Mouse (Mus musculus) forebrain, embryonic 15.5 days (tissue): ENCODE data around the gene Ssx2ip. TPM values are rescaled to one million over a fixed set of nuclear protein-coding genes. Genes with fewer than 3 reads are reported as not detected.

Source experiments
- ATAC-seq: fragments of 200-750 bp; cut with Nextera tagmentation; replicated peaks from 2 replicates; pipeline ENCODE4 v1.8.0; 2017; ENCODE audit warnings: mild to moderate bottlenecking, moderate TSS enrichment, moderate library complexity
- H3K27ac ChIP-seq: fragments of 300-500 bp; sonication (generic); replicated peaks from 2 replicates; pipeline ENCODE4 v1.5.1; 2015; ENCODE audit warnings: mild to moderate bottlenecking, inconsistent platforms
- H3K27me3 ChIP-seq: fragments of 300-500 bp; sonication (generic); 2 replicates; pipeline ENCODE4 v1.6.1; 2015; ENCODE audit warnings: inconsistent platforms
- H3K36me3 ChIP-seq: fragments of 300-500 bp; sonication (generic); 2 replicates; pipeline ENCODE4 v1.6.1; 2015; ENCODE audit warnings: mild to moderate bottlenecking, inconsistent platforms
- H3K4me1 ChIP-seq: fragments of 300-500 bp; sonication (generic); 2 replicates; pipeline ENCODE4 v1.6.1; 2015; ENCODE audit warnings: inconsistent platforms
- H3K4me2 ChIP-seq: fragments of 300-500 bp; sonication (generic); replicated peaks from 2 replicates; pipeline ENCODE4 v1.6.1; 2015; ENCODE audit warnings: mild to moderate bottlenecking, inconsistent platforms
- H3K4me3 ChIP-seq: fragments of 300-500 bp; sonication (generic); 2 replicates; pipeline ENCODE4 v1.5.1; 2015; ENCODE audit warnings: mild to moderate bottlenecking, inconsistent platforms
- H3K9ac ChIP-seq: fragments of 300-500 bp; sonication (generic); replicated peaks from 2 replicates; pipeline ENCODE4 v1.6.1; 2015; ENCODE audit warnings: mild to moderate bottlenecking, inconsistent platforms
- H3K9me3 ChIP-seq: fragments of 300-500 bp; sonication (generic); 2 replicates; pipeline ENCODE4 v1.6.1; 2016; ENCODE audit warnings: inconsistent platforms
- WGBS: fragments of 180-500 bp; shearing (Covaris S2); methylation state at CpG from one replicate; pipeline ENCODE4 v1.1.7; 2015; ENCODE audit warnings: mixed read lengths; 5-methylcytosine and 5-hydroxymethylcytosine counted together
- polyA plus RNA-seq: library from polyadenylated mRNA; unstranded; fragments of >200 nt; fragmentation: Nextera tagmentation; extraction: Ambion mirVana; gene quantifications from 2 replicates; pipeline ENCODE4 v1.2.1, GENCODE M21; 2015

Ssx2ip gene
- polyA plus RNA-seq, 1 experiment from 2014 or later: 25.1 TPM

GRCm38 (mm10) chr3:146406007-146406341, 1.5 kb downstream of the Ssx2ip start:
- Histone ChIP-seq H3K4me1 (peaks cover 35% of the 10 kb centered on the region), H3K9me3 (no peaks in the 10 kb centered on the region), H3K4me2 (peak overlapping the region; percentile 90), H3K27me3 (no peaks in the 10 kb centered on the region), H3K27ac (no peak overlapping the region), H3K4me3 (peak overlapping the region; percentile 99), H3K36me3 (no peaks in the 10 kb centered on the region), H3K9ac (peak overlapping the region; percentile 97)
- WGBS: 27% methylated on average over 5 of the region's 5 CpGs
- ATAC-seq: no peak

GRCm38 (mm10) chr3:146407086-146407721, 2.8 kb downstream of the Ssx2ip start:
- Histone ChIP-seq H3K4me2 (peak overlapping the region; percentile 15), H3K36me3 (no peaks in the 10 kb centered on the region), H3K9me3 (no peaks in the 10 kb centered on the region), H3K9ac (no peak overlapping the region), H3K4me3 (no peak overlapping the region), H3K27me3 (no peaks in the 10 kb centered on the region), H3K4me1 (peaks cover 47% of the 10 kb centered on the region), H3K27ac (no peak overlapping the region)
- 85% methylated on average over 16 of the region's 16 CpGs for WGBS
- ATAC-seq: no peak

- Histone ChIP-seq H3K27me3 (no peaks in the 10 kb centered on the region), H3K4me1 (peaks cover 58% of the 10 kb centered on the region), H3K27ac (no peak overlapping the region), H3K36me3 (no peaks in the 10 kb centered on the region), H3K9me3 (no peaks in the 10 kb centered on the region), H3K9ac (no peak overlapping the region), H3K4me2 (no peak overlapping the region), H3K4me3 (no peak overlapping the region)
- 88% methylated on average over 7 of the region's 7 CpGs for WGBS
- ATAC-seq: no peak
Measured at GRCm38 (mm10) chr3:146410114-146410513, 5.7 kb downstream of the Ssx2ip start.

- no peak overlapping the region for H3K9ac ChIP-seq
- H3K27ac ChIP-seq: peak overlapping the region; percentile 27
- H3K4me3 ChIP-seq: no peak overlapping the region
- H3K9me3 ChIP-seq: no peaks in the 10 kb centered on the region
- no peaks in the 10 kb centered on the region for H3K27me3 ChIP-seq
- peak; percentile 59 for ATAC-seq
- H3K4me2 ChIP-seq: no peak overlapping the region
- 49% methylated on average over 2 of the region's 2 CpGs for WGBS
- H3K4me1 ChIP-seq: peaks cover 39% of the 10 kb centered on the region
- H3K36me3 ChIP-seq: no peaks in the 10 kb centered on the region
Measured at GRCm38 (mm10) chr3:146412008-146412407, 7.6 kb downstream of the Ssx2ip start.

GRCm38 (mm10) chr3:146412480-146412879, 8.0 kb downstream of the Ssx2ip start:
- Histone ChIP-seq H3K27ac (peak overlapping the region; percentile 27; the same call in 1 of the 2 replicates), H3K9me3 (no peaks in the 10 kb centered on the region), H3K4me1 (peaks cover 34% of the 10 kb centered on the region), H3K36me3 (peaks cover 3% of the 10 kb centered on the region; the same call in 1 of the 2 replicates), H3K4me2 (no peak overlapping the region), H3K4me3 (no peak overlapping the region), H3K27me3 (no peaks in the 10 kb centered on the region), H3K9ac (no peak overlapping the region)
- ATAC-seq: no peak
- 90% methylated on average over 7 of the region's 7 CpGs for WGBS

GRCm38 (mm10) chr3:146413016-146413415, 8.6 kb downstream of the Ssx2ip start:
- Histone ChIP-seq H3K9ac (no peak overlapping the region), H3K4me1 (peaks cover 34% of the 10 kb centered on the region), H3K9me3 (no peaks in the 10 kb centered on the region), H3K36me3 (peaks cover 4% of the 10 kb centered on the region; the same call in 1 of the 2 replicates), H3K27me3 (no peaks in the 10 kb centered on the region), H3K27ac (peak overlapping the region; percentile 27; the same call in 1 of the 2 replicates), H3K4me2 (no peak overlapping the region), H3K4me3 (no peak overlapping the region)
- WGBS: 85% methylated on average over 13 of the region's 13 CpGs
- no peak for ATAC-seq

- H3K27ac ChIP-seq: peak overlapping the region; percentile 27
- no peak overlapping the region for H3K4me3 ChIP-seq
- H3K9ac ChIP-seq: no peak overlapping the region
- H3K9me3 ChIP-seq: no peaks in the 10 kb centered on the region
- whole genome bisulfite sequencing: 77% methylated on average over 4 of the region's 4 CpGs
- no peaks in the 10 kb centered on the region for H3K27me3 ChIP-seq
- peaks cover 11% of the 10 kb centered on the region for H3K36me3 ChIP-seq
- H3K4me2 ChIP-seq: no peak overlapping the region
- no peak for ATAC-seq
- peaks cover 34% of the 10 kb centered on the region for H3K4me1 ChIP-seq
Measured at GRCm38 (mm10) chr3:146413992-146414391, 9.6 kb downstream of the Ssx2ip start.

- Histone ChIP-seq H3K4me1 (peaks cover 36% of the 10 kb centered on the region), H3K9ac (no peak overlapping the region), H3K27ac (peak overlapping the region; percentile 14; the same call in 1 of the 2 replicates), H3K4me2 (no peak overlapping the region), H3K4me3 (no peak overlapping the region), H3K36me3 (peaks cover 17% of the 10 kb centered on the region), H3K9me3 (no peaks in the 10 kb centered on the region), H3K27me3 (no peaks in the 10 kb centered on the region)
- ATAC-seq: no peak
- 91% methylated on average over 12 of the region's 12 CpGs for whole genome bisulfite sequencing
Measured at GRCm38 (mm10) chr3:146414555-146414954, 10.1 kb downstream of the Ssx2ip start.

- Histone ChIP-seq H3K9me3 (no peaks in the 10 kb centered on the region), H3K27ac (no peak overlapping the region), H3K9ac (no peak overlapping the region), H3K4me1 (peaks cover 17% of the 10 kb centered on the region), H3K36me3 (peaks cover 28% of the 10 kb centered on the region), H3K27me3 (no peaks in the 10 kb centered on the region), H3K4me2 (no peak overlapping the region), H3K4me3 (no peak overlapping the region)
- WGBS: 96% methylated on average over 8 of the region's 8 CpGs
- ATAC-seq: no peak
Measured at GRCm38 (mm10) chr3:146417873-146418272, 13.4 kb downstream of the Ssx2ip start.

GRCm38 (mm10) chr3:146418901-146419300, 14.5 kb downstream of the Ssx2ip start:
- no peaks in the 10 kb centered on the region for H3K9me3 ChIP-seq
- H3K27me3 ChIP-seq: no peaks in the 10 kb centered on the region
- WGBS: 92% methylated on average over 7 of the region's 7 CpGs
- peaks cover 33% of the 10 kb centered on the region for H3K36me3 ChIP-seq
- peaks cover 14% of the 10 kb centered on the region for H3K4me1 ChIP-seq
- no peak overlapping the region for H3K4me2 ChIP-seq
- no peak overlapping the region for H3K4me3 ChIP-seq
- peak overlapping the region; percentile 57 for H3K27ac ChIP-seq
- no peak overlapping the region for H3K9ac ChIP-seq
- no peak for ATAC-seq

GRCm38 (mm10) chr3:146419534-146419933, 15.1 kb downstream of the Ssx2ip start:
- no peaks in the 10 kb centered on the region for H3K27me3 ChIP-seq
- whole genome bisulfite sequencing: 85% methylated on average over 9 of the region's 9 CpGs
- no peak for ATAC-seq
- H3K9me3 ChIP-seq: no peaks in the 10 kb centered on the region
- H3K4me2 ChIP-seq: no peak overlapping the region
- no peak overlapping the region for H3K4me3 ChIP-seq
- H3K27ac ChIP-seq: peak overlapping the region; percentile 57
- H3K4me1 ChIP-seq: peaks cover 12% of the 10 kb centered on the region
- no peak overlapping the region for H3K9ac ChIP-seq
- peaks cover 33% of the 10 kb centered on the region for H3K36me3 ChIP-seq

- H3K36me3 ChIP-seq: peaks cover 33% of the 10 kb centered on the region
- no peak; the same call in 1 of the 2 replicates for ATAC-seq
- WGBS: 85% methylated on average over 15 of the region's 15 CpGs
Measured at GRCm38 (mm10) chr3:146419992-146420537, 15.6 kb downstream of the Ssx2ip start.

GRCm38 (mm10) chr3:146421787-146422186, 17.3 kb downstream of the Ssx2ip start:
- H3K9ac ChIP-seq: no peak overlapping the region
- H3K27ac ChIP-seq: no peak overlapping the region
- peaks cover 9% of the 10 kb centered on the region for H3K4me1 ChIP-seq
- ATAC-seq: no peak
- H3K4me2 ChIP-seq: no peak overlapping the region
- H3K9me3 ChIP-seq: no peaks in the 10 kb centered on the region
- peaks cover 35% of the 10 kb centered on the region for H3K36me3 ChIP-seq
- 74% methylated on average over 8 of the region's 8 CpGs for WGBS
- H3K27me3 ChIP-seq: no peaks in the 10 kb centered on the region
- no peak overlapping the region for H3K4me3 ChIP-seq

More at GRCm38 (mm10) chr3:146419992-146420537, 15.6 kb downstream of the Ssx2ip start:
- Histone ChIP-seq H3K4me2 (no peak overlapping the region), H3K4me3 (no peak overlapping the region), H3K9ac (no peak overlapping the region), H3K9me3 (no peaks in the 10 kb centered on the region), H3K27ac (peak overlapping the region; percentile 57), H3K27me3 (no peaks in the 10 kb centered on the region), H3K4me1 (peaks cover 9% of the 10 kb centered on the region)
